Mouse (Mus musculus) stomach, postnatal 0 days (tissue): ENCODE measurements at regions not wholly inside any gene's neighbourhood (a gene's known extent, or its start where the extent isn't known, plus 50 kb on each side); places are given as distances from the start of the nearest gene placed in this dataset.

Experiments
- CTCF ChIP-seq: IDR thresholded peaks from 2 replicates; pipeline ENCODE4 v1.5.1; 2016; ENCODE audit warnings: antibody characterized with exemption, low read depth, mild to moderate bottlenecking, moderate library complexity
- EP300 ChIP-seq: optimal IDR thresholded peaks from 2 replicates; pipeline ENCODE3; 2016; ENCODE audit warnings: antibody characterized with exemption

GRCm38 (mm10) chr13:111997980-111998945, 189.5 kb upstream of the Map3k1 start:
- TF ChIP-seq CTCF (no peak), EP300 (no peak)
